Mouse (Mus musculus): ENCODE data around the gene Nsun4.

DNA sequence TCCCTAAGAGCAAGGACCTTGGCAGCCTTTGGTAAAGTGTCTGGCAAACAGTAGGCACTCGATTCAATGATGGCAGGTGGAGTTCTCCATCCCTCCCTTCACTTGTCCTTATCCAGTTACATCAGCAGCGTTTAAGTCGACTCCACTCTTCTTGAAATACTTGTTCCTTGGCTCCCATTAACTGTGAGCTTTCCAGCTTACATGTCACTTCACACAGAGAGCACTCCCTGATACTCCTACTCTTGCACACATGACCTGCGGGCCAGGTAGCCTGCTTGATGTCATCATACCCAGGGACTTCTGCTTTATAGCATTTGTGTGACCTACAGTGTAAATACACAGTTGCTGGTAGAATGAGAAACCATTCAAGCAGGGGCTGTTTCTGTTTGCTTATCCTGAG, 56.9 kb downstream of the Nsun4 start:
- TF ChIP-seq POLR2A (IDR thresholded peaks at IDR 0.05; ENCODE audit: low read depth, low read length) (no peak), CTCF (IDR thresholded peaks at IDR 0.05; ENCODE audit: extremely low read depth, insufficient read depth, insufficient read length, insufficient replicate concordance) (no peak)

Data from spleen, adult 2 months (tissue).